Mouse (Mus musculus) layer of hippocampus, postnatal 14 days (tissue): ENCODE measurements around the gene Acta2. TPM values are rescaled to one million over a fixed set of nuclear protein-coding genes. Genes with fewer than 3 reads are reported as not detected.

Source experiments
- DNase-seq, 2 experiments: peaks; one replicate each; pipeline ENCODE4 v3.0.0; 2021 to 2022; ENCODE audit warnings: low spot score in 2 of 2, mixed read lengths in 1 of 2
- total RNA-seq, 2 experiments: library from RNA; stranded (reverse); gene quantifications; 2 replicates each; pipeline ENCODE4 v1.2.3; 2021

Gene Acta2
- total RNA-seq, 2 experiments from 2014 or later = 16.4 to 22.9 TPM

DNA sequence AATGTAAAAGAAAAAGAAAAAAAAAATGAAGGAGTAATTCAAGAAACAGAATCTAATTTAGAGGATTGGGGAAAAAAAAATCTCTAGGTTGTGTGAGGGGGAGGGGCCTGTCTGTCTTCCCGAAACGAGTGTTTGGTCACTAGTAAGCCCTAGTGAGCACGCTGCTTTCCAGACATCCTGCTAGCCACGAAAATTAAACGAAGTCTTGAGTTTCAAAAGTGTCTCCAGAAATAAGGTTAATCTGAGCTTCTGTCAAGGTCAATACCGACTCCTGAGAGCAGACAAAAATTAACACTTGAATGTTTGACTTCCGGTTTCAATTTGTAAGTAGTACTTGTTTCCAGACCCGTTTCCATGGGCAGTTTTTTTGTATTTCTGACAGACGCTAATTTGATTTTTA is 62.2 kb downstream of the Acta2 start:
- peak; percentile 22 to 38 for DNase-seq

DNA sequence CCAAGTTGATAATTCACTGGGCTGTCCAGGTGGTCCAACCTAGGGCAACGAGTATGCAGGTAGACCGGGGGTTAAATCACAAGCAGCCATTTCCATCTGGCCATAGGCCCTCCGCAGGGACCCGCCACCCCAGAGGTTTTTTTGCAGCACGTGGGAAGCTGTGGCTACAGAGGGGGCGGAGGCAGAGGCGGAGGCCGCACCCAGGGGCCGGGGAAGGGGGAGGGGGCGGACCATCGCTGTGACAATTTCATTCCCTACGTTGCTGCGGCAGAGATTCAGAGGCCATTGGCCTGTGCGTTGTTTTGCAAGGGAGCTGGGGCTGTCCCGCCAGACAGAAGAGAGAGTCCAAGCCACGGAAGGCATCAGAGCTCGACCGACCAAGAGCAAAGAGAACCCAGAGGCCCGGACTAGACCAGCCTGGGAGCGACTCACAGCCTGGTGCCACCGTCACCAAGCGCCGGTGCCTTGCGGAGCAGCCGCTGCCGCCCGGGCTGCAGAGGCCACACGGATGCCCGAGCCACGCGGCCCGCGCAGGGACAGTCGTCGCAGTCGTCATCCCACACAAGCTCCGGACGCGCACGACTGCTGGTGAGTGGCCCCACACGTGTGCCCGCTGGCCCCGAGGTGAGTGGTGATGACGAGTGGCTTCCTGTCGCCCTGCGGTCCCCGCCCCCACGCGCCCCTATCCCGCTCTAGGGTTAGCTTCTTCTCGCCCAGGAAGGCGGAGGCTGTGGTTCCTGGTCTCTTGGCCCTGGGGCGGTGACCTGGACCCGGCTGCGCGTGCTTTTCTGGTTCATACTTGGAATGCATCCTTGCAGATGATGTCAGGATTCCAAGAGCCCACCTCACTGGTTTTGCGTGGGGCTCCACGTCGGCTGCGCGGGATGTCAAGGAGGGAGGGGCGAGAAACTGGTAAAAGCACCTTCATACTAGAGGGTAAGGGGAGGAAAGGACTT is 63.1 kb downstream of the Acta2 start, which contains the start of gene Stambpl1:
Gene Stambpl1, plus strand, starts transcription at position 222 of the 956 bp plus-strand sequence.
- peak; percentile 55 to 71 for DNase-seq

DNA sequence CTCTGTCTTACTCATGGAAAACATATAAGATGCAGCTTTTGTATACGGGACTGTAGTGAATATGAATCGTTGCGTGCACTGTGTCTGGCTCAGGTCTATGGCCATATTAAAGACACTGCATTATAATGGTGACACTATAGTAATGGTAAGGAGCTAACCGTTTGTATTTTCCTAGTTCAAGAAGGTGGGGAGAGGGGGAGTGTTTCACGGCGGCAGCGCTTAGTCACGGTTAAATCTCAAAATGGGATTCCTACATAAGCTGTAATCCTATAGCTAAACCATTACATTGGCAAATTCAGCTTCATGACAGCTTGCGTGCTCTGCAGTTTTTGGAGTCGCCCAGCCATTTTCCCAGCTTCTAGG is 63.8 kb downstream of the Acta2 start:
- no peak for DNase-seq

Other genes with a start within 250 kb of the Acta2 start
- not detected for gene Lipk, start 247.3 kb downstream of the Acta2 start, total RNA-seq
- not detected for gene Lipn, start 188.2 kb downstream of the Acta2 start, total RNA-seq
- gene Lipm, start 154.7 kb downstream of the Acta2 start, total RNA-seq = under 1 TPM in 1 of 2 experiments, not detected in 1; 0.52 TPM
- not detected for gene Ankrd22, start 89.5 kb downstream of the Acta2 start, total RNA-seq
- 10 to 100 TPM; 16.4 to 19.7 TPM for gene Stambpl1, start 63.4 kb downstream of the Acta2 start, total RNA-seq
- gene Fas, start 35.1 kb upstream of the Acta2 start, total RNA-seq = 1 to 10 TPM; 1.9 to 2.0 TPM
- under 1 TPM; 0.32 to 0.36 TPM for gene Ch25h, start 219.6 kb upstream of the Acta2 start, total RNA-seq